Mouse (Mus musculus): ENCODE measurements around the gene Mog. TPM values are rescaled to one million over a fixed set of nuclear protein-coding genes. Genes with fewer than 3 reads are reported as not detected.

The Mog gene
- 10 to 100 TPM; 52.5 to 55.9 (median 54.6) TPM for total RNA-seq (2022)

DNA sequence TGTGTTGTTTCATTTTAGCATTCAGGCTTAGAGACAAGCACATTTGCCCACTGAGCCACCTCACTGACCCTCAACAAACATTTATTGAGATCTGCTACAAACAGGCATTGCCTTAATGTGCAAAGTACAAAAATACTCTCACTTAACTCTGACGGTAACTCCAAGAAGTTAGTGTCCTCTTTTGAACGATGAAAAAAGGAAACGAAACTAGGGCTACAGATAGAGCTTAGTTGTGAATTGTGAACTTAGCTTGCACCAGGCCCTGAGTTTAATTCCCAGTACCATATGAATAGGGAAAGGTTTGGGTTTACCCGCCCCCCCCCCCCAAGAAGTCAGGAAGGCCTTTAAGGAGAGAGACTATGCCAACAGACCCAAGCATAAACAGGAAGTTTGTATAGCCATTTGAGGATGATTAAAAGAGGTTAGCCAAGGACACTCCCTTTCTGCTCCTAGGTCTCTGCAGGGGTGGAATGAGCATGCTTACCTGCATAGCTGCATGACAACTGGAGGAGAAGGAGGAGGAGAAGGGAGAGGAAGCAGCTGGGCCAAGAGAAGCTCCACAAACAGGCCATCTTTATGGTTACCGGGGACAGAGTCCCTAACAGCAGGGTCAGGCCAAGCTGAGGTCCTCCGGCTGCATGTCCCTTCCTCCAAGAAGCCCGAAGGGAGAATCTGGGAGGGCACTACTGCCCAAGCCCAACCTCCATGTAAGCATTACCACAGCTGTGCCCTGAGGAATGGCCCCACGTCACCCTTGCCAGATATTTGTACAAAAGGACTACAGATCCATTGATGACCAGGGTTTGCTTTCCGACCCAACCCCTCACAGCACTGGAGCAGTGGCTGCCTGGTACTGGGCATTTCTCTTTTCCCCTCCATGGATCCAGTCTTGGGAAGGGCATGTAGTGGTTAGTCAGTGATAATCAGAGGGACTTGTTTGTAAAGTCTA, at the start of gene Mog:
TSS of gene Mog (minus strand) at position 771 of the 949 bp plus-strand sequence.
- DNase-seq (ENCODE audit: low spot score in 2 of 2) = peak in 1 of 2 experiments; percentile 64

- peak in 1 of 2 experiments; percentile 21 for DNase-seq (ENCODE audit: low spot score in 2 of 2)
These were observed 49.6 kb upstream of the Mog start for GRCm38 (mm10) chr17:37072730-37073276.

GRCm38 (mm10) chr17:37072080-37072729, 49.0 kb upstream of the Mog start:
- peak in 1 of 2 experiments; percentile 15 for DNase-seq (ENCODE audit: low spot score in 2 of 2)

DNA sequence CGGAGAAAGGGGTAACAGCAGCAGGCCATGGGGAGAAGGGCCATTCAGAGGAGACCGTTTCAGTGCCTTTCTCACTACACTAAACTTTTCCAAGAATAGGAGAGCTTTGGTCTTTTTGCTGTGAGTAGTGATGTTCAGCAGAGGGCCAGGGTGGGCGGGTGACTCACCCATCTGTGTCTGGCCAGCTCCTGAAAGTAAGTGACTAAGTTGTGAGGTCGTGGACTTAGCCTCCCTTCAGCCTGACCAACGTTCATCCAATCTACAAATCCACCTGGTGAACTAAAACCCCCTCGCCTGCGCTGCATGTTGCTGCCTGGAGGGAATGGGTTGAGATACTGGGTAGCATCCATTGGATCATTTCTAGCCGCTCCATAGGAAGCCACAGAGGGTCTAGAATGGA, 46.9 kb upstream of the Mog start:
- no peak for DNase-seq (ENCODE audit: low spot score in 2 of 2)

- DNase-seq (ENCODE audit: low spot score in 2 of 2) = peak in 1 of 2 experiments; percentile 17
These were observed 44.7 kb upstream of the Mog start for GRCm38 (mm10) chr17:37067861-37068260.

DNA sequence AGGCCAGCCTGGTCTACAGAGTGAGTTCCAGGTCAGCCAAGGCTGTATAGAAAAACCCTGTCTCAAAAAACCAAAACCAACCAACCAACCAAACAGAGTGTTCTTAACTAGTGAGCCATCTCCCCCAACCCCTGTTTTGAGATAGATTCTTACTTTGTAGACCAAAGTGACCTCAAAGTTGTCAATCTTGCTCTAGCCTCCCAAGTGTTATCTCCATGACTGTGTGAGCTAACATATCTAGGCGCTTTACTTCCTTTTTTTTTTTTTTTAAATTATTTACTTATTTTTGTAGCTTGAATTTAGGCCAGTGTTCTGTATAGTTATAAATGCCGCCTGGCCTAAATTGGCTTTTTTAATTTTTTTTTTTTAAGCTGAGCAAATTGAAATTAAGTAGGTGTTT, 42.8 kb upstream of the Mog start:
- no peak for DNase-seq (ENCODE audit: low spot score in 2 of 2)

DNA sequence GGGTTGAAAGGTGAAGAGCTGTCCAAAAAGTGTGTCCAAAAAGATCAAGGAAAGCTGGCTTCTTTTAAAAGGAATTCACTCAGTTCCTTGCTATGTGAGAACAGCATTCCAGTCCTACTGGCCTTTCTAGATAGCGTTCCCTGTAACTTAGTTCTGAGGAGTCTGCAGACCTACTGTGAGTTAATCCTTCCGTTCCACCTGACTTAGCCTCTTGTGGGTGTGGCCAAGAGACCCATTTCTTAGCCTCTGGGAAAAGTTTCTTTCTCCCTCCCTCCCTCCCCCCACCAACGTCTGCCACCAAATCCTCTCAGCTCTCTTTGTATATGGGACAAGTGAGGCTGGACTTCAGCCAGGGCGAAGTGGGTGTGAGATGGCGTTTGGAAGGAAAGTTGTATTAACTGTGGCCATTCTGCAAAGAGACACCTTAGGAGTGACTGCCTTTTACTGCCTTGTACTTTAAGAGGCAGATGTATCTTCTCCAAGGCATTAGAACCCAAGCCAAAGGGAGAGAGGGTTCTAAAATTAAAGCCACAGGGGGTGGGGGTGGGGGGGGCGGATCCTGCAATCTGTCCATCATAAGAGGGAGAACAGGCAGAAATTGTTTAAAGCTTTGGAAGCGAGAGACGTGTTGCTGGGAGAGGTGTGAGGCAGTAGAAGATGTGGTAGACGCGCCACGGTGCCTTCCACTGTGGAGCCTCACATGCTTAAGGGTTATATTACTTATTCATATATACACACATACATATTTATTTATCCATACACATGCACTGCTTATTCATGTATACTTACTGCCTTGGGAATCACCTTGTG, 40.7 kb upstream of the Mog start:
- no peak for DNase-seq (ENCODE audit: low spot score in 2 of 2)

DNA sequence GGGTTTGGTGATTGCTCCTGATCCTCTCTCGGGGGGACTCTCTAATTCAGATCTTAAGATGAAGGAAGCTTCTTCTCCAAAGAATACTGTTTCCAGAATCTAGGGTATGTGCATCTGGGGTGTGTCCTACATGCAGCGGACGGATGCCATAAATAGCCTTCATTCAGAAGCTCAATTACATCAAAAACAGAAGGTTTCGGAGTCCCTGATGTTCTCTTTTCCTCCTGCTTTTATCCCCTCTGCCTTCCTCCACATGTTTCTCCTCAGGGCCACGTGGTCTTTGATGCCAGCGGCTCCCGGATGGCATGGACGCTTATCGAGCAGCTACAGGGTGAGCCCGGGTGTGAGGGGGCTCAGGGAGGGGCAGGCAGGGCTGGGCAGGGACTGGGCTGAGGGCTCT, 39.9 kb upstream of the Mog start:
- no peak for DNase-seq (ENCODE audit: low spot score in 2 of 2)

GRCm38 (mm10) chr17:37062101-37062641, 39.0 kb upstream of the Mog start:
- DNase-seq (ENCODE audit: low spot score in 2 of 2) = peak in 1 of 2 experiments; percentile 75

DNA sequence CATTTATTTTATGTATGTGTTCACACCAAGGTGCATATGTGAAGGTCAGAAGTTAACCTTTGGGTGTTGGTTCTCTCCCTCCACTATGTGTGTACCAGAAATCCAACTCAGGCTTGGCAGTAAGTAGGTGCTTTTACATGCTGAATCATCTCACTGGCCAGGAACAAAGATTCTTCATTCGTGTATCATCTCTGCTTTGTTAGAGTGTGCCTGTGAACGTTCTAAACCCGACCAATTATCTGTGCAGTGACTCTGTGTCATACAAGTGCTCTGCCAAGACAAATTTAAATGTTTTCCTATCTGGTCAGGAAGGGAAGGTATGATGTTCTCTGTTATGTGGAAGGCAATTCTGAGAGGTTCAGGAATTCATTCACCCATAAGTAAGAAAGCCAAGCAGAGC, 38.2 kb upstream of the Mog start:
- no peak for DNase-seq (ENCODE audit: low spot score in 2 of 2)

DNA sequence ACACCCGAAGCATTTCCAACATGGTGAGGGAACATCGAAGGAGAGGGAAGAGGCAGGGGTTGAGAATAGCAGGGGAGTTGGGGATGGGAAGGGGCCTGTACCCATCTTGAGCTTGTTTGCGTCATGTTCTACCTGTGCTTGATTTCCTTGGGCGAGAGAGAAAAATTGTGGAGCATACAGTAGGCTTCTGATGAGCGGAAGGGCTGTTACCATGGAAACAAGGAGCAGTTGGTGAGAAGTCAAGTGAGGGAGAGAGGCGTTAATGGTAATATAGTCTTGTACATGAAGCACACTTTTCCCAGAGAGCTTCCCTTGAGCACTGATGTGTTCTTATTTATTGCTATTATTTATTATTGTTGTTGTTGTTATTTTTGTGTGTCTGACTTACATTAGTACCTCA, 33.8 kb upstream of the Mog start:
- no peak for DNase-seq (ENCODE audit: low spot score in 2 of 2)

- no peak for DNase-seq (ENCODE audit: low spot score in 2 of 2)
These were observed 28.5 kb upstream of the Mog start for GRCm38 (mm10) chr17:37051745-37052144.

DNA sequence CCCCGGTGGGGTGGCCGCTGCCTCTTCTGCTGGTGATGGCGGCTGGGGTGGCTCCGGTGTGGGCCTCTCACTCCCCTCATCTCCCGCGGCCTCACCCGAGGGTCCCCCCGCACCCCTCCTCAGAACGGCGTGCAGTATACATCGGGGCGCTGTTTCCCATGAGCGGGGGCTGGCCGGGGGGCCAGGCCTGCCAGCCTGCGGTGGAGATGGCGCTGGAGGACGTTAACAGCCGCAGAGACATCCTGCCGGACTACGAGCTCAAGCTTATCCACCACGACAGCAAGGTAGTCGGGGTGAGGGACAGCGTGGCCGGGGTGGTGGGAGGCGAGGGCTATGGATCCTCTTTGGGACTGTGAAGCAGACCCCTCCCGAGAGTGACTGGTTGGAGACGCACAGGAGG, 27.7 kb upstream of the Mog start:
- DNase-seq (ENCODE audit: low spot score in 2 of 2) = peak in 1 of 2 experiments; percentile 51

GRCm38 (mm10) chr17:37050399-37050798, 27.2 kb upstream of the Mog start:
- DNase-seq (ENCODE audit: low spot score in 2 of 2) = peak; percentile 90 to 93

DNA sequence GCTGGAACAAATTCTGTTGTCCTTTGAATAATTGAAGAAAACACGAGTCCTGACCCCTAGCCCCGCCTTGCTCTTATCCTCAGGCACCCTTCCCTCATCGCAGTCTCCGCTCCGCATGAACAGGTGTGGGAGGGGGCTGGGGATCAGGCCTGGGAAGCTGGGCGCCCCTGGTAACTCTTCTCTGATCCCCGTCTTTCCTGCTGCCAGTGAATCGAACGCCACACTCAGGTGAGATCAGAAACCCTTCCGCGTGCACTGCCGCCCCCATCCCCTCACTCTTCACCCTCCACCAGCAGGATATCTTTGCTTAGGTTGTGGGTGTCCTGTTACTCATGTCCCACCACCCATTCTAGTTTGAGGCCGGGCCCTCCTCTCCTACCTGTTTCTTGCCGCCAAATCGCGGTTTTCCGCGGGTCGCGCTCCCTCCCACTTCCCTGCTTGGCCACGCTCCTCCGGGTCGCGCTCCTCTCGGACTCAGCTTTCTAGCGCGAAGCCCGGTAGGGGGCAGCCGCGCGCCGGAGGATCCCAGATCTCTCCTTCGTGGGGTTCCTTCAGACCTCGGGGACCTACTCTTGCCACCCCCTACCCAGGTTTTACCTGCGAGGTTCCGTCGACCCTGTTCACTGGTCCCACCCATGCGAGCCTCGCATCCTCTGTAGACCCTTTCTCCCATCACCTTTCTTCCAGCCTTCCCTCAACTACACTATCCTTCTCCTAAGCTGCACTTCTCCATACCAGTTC, 26.5 kb upstream of the Mog start:
- peak; percentile 69 to 89 for DNase-seq (ENCODE audit: low spot score in 2 of 2)

DNA sequence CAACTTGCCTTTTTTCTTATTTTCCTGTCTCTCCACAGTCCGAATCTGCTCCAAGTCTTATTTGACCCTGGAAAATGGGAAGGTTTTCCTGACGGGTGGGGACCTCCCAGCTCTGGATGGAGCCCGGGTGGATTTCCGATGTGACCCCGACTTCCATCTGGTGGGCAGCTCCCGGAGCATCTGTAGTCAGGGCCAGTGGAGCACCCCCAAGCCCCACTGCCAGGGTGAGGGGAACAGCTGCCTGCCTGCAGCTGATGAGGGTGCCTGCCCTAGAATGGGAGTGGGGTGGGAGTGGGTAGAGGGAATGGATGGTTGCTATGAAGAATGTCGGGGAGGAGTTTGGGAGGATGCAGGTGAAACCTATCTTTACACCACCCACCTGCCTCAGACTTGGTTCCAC, 25.2 kb upstream of the Mog start:
- DNase-seq (ENCODE audit: low spot score in 2 of 2) = no peak

DNA sequence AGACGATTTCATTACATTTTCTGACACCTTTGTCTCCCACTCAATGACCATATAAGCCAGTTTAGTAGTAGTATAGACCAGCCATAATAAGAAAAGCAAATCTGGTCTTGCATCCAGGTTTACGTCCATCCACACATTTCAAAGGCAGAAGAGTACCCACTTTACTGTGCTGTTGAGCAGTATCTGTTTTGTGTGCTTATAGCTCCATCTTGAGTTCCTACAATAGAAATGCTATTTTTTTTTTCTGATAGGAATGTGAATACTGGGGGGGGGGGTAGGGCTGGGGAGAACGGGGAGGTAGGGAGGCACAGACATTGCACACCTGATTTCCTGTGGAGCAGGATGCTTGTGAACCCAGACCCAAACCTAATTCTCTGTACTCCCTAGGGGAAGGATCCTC, 24.8 kb upstream of the Mog start:
- no peak for DNase-seq (ENCODE audit: low spot score in 2 of 2)

DNA sequence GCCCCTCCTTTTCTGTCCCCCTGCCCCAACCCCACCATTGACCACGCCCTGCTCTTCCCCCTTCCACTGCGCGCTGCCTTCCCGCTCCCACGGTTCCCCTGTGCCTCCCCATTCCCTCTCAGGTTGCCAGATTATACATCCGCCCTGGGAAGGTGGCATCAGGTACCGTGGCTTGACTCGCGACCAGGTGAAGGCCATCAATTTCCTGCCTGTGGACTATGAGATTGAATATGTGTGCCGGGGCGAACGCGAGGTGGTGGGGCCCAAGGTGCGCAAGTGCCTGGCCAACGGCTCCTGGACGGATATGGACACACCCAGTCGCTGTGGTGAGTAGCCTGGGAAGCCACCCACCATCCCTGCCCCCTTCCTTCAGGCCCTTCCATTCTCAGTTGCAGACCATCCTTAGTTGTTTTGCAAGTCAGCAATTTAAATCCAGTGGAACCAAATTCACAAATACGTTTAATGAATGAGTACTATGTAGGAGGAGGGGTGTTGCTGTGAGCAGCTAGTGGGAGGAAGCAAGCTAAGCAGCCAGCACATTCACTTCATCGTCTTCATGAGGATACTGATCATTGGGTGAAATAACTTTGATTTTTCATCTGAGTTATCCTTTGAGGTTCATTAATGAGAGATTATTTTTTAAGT, 24.3 kb upstream of the Mog start:
- DNase-seq (ENCODE audit: low spot score in 2 of 2) = no peak

DNA sequence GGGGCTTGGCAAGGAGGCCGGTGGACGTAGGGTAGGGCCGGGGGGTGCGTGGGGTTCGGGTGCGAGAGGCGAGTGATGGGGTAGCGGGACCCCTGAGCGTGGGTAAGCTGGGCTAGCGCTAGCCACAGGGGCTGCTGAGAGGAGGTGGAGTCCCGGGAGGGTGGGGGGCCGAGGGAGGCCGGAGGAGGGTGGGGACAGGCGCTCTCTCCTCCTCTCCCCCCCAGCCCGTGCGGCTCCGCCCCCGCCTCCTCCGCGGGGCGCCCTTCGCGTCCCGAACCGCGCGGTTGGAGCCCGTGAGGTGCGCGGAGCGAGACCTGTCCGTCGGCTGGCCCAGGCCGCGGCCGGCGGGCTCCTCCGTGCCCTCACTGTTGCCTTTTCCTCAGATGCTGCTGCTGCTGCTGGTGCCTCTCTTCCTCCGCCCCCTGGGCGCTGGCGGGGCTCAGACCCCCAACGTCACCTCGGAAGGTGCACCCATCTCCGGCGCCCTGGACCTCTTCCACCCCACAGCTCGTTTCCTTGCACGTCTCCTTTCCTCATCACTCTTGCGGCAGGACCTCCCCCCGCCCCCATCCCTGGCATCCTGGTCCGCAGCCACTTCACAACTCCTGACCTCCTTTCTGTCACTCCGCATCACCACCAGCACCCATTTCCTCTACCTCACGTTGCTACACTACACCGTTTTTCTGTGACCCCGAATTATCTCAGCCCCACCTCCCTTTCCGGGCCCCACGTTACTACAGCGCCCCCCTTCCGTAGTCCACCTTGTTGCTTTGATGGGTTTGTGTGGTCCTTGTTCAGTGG, 23.3 kb upstream of the Mog start:
- peak; percentile 59 to 64 for DNase-seq (ENCODE audit: low spot score in 2 of 2)

Measured in left cerebral cortex, adult 8-10 months (tissue).